Mouse (Mus musculus): ENCODE data around the gene Spo11.

DNA sequence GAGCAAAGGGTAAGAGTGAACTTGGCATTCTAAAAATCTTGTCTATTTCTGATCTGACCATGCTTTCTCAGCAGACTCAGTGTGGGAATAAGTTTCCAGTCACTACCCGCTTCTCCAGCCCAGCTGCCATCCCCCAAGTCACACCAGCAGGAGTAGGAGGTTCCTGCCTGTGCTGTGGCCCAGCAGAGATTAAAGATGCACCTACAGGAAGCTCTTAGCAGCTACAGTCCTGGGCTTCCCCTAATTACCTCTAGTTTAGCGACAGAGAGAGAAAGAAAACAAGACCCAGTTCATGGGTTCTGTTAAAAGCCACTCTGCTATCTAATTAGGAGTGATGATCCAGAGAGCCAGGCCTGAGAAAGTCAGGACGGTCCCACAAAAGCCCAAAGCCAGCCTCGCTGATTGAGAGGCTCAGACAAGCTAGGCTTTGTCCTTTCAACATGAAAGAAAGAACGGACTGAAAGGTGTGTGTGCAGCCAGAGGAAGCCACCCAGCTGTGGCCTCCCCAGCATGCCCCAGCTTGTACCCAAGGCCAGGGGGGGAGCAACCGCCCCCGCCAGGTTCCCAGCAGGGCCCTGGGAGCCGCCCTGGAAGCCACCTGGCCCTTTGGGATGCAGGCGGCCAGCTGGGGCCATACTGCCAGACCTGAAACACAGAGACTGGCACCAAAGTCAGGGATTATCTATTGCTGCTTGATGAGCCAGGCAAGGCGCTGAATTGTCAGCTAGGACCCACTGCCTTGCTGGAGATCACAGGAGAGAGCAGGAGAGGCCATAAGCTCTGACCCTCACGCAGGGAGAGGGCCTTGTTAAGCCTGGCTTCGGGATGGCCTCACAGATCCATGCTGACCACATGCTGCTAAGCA lies 39.9 kb upstream of the Spo11 start:
- no peak for TF ChIP-seq CTCF (IDR thresholded peaks at IDR 0.05; ENCODE audit: insufficient read depth, low read length)
- no peak for TF ChIP-seq POLR2A (IDR thresholded peaks at IDR 0.05; ENCODE audit: borderline replicate concordance, extremely low read depth, low read depth, low read length)

All from lung, adult 2 months (tissue).